Mouse (Mus musculus): ENCODE results near the gene Pebp1. TPM values are rescaled to one million over a fixed set of nuclear protein-coding genes. Genes with fewer than 3 reads are reported as not detected.

Pebp1 gene
- polyA plus RNA-seq (2015; fragmentation: Nextera tagmentation; extraction: Ambion mirVana) = 1,070 and 1,134 TPM in 2 replicates

GRCm38 (mm10) chr5:117286831-117287822 is at the start of gene Pebp1:
Pebp1 (minus strand) TSS chr5:117287625.
- Histone ChIP-seq H3K9ac (ENCODE audit: low read depth, low read length) (peak within 1 kb of the TSS; percentile 86), H3K27ac (ENCODE audit: low read length) (peak within 1 kb of the TSS; percentile 78), H3K4me1 (ENCODE audit: control insufficient read depth, insufficient read depth, low read length) (peaks cover 25% of the 10 kb centered on the region), H3K4me3 (ENCODE audit: low read depth, low read length) (peak within 1 kb of the TSS; percentile 87), H3K4me2 (ENCODE audit: low read length) (peak within 1 kb of the TSS; percentile 80), H3K36me3 (ENCODE audit: control insufficient read depth, insufficient read depth, low read length) (0 out of 2 replicates have a peak, but pooled peaks cover 6% of the 10 kb centered on the region), H3K27me3 (ENCODE audit: control insufficient read depth, insufficient read depth, low read depth, low read length) (no peaks in the 10 kb centered on the region), H3K9me3 (replicated peaks; ENCODE audit: control insufficient read depth, low read length, poor library complexity, severe bottlenecking) (no peaks in the 10 kb centered on the region)
- WGBS = under 1% methylated on average over 68 of the region's 77 CpGs
- peak; percentile 93 for ATAC-seq

- 91% methylated on average over 7 of the region's 7 CpGs for WGBS
- Histone ChIP-seq H3K4me3 (ENCODE audit: low read depth, low read length) (no peak overlapping the region), H3K27ac (ENCODE audit: low read length) (no peak overlapping the region), H3K4me2 (ENCODE audit: low read length) (no peak overlapping the region), H3K9me3 (replicated peaks; ENCODE audit: control insufficient read depth, low read length, poor library complexity, severe bottlenecking) (no peaks in the 10 kb centered on the region), H3K36me3 (ENCODE audit: control insufficient read depth, insufficient read depth, low read length) (no peaks in the 10 kb centered on the region), H3K4me1 (ENCODE audit: control insufficient read depth, insufficient read depth, low read length) (no peaks in the 10 kb centered on the region), H3K27me3 (ENCODE audit: control insufficient read depth, insufficient read depth, low read depth, low read length) (no peaks in the 10 kb centered on the region), H3K9ac (ENCODE audit: low read depth, low read length) (no peak overlapping the region)
- no peak for ATAC-seq
These were observed 43.0 kb upstream of the Pebp1 start for GRCm38 (mm10) chr5:117330457-117330856.

DNA sequence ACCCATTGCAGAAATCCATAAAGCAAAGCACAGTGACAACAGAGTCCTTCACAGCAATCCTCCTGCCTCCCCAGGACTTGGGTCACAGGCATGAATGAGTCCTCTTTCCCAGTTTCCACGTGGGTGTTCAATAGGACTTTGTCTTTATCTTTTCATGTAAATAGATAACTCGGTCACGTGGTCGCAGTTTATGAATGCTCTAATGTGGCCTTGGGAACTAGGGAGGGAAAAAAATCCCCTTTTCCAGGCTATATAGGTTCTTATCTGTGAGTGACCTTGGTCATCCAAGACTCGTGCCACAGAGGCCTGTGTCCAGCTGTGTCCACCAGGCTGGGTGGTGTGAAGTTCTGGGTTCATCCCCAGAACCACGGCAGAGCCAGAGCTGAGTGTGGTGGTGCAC is 39.0 kb upstream of the Pebp1 start:
- H3K4me1 ChIP-seq (ENCODE audit: control insufficient read depth, insufficient read depth, low read length) = no peaks in the 10 kb centered on the region
- 82% methylated on average over 6 of the region's 6 CpGs for whole genome bisulfite sequencing
- no peaks in the 10 kb centered on the region for H3K36me3 ChIP-seq (ENCODE audit: control insufficient read depth, insufficient read depth, low read length)
- no peaks in the 10 kb centered on the region for H3K27me3 ChIP-seq (ENCODE audit: control insufficient read depth, insufficient read depth, low read depth, low read length)
- H3K4me3 ChIP-seq (ENCODE audit: low read depth, low read length) = no peak overlapping the region
- no peak for ATAC-seq
- H3K4me2 ChIP-seq (ENCODE audit: low read length) = no peak overlapping the region
- H3K27ac ChIP-seq (ENCODE audit: low read length) = no peak overlapping the region
- H3K9ac ChIP-seq (ENCODE audit: low read depth, low read length) = no peak overlapping the region
- H3K9me3 ChIP-seq (replicated peaks; ENCODE audit: control insufficient read depth, low read length, poor library complexity, severe bottlenecking) = no peaks in the 10 kb centered on the region

- Histone ChIP-seq H3K4me3 (ENCODE audit: low read depth, low read length) (no peak overlapping the region), H3K36me3 (ENCODE audit: control insufficient read depth, insufficient read depth, low read length) (no peaks in the 10 kb centered on the region), H3K4me1 (ENCODE audit: control insufficient read depth, insufficient read depth, low read length) (peaks cover 11% of the 10 kb centered on the region), H3K9ac (ENCODE audit: low read depth, low read length) (no peak overlapping the region), H3K9me3 (replicated peaks; ENCODE audit: control insufficient read depth, low read length, poor library complexity, severe bottlenecking) (no peaks in the 10 kb centered on the region), H3K27ac (ENCODE audit: low read length) (no peak overlapping the region), H3K4me2 (ENCODE audit: low read length) (no peak overlapping the region), H3K27me3 (ENCODE audit: control insufficient read depth, insufficient read depth, low read depth, low read length) (peaks cover 3% of the 10 kb centered on the region)
- ATAC-seq = no peak
- WGBS = 79% methylated on average over 9 of the region's 9 CpGs
These were observed 36.3 kb upstream of the Pebp1 start for GRCm38 (mm10) chr5:117323751-117324150.

DNA sequence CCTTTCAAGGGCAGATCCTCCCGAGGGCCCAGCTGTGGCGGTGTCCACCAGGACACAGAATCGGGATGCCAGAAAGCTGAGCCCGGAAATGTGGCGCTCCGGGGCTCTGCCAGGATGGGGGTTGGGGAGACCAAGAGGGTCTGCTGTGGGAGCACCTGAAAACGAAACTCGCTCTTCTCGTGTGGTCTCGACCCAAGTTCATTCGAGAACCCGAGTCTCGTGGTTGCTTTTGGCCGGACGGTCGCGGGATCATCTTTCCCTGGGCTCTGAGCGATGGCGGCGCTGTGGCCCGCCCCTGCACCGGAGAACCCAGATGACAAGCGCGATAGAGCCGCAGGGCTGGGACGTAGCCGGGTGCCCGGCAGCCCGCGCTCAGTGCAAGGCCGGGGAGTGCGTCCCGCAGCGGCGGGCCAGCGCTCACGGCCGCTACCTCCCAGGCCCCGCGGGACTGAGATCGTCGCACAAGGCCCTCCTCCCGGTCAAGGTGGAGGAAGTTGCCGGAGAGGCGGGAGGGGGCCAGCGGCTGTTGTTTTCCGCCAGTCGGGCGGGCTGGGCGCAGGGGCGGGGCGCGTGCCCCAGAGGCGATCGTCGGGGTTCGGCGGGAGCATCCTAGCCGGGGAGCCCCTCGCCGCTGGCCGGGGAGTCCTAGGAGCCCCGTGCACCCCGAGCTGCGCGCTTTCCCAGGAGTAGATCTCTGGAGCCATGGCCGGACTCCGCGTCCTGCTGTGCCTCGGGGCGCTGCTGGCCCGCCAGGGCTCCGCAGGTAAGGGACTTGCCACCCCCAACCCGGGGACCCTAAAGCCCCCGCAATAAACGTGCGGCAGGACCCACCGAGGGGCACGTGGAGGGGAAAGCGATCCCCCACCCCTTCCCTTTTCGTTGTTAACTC is 31.6 kb upstream of the Pebp1 start, which contains the start of gene Vsig10:
Gene Vsig10 (plus strand): TSS at position 343 of the 889 bp plus-strand sequence.
- Histone ChIP-seq H3K27me3 (ENCODE audit: control insufficient read depth, insufficient read depth, low read depth, low read length) (peaks cover 3% of the 10 kb centered on the region), H3K9ac (ENCODE audit: low read depth, low read length) (peak within 1 kb of the TSS; percentile 68), H3K4me1 (ENCODE audit: control insufficient read depth, insufficient read depth, low read length) (peaks cover 13% of the 10 kb centered on the region), H3K4me3 (ENCODE audit: low read depth, low read length) (peak within 1 kb of the TSS; percentile 61), H3K4me2 (ENCODE audit: low read length) (peak within 1 kb of the TSS; percentile 98), H3K27ac (ENCODE audit: low read length) (peak within 1 kb of the TSS; percentile 28; the same call in 1 of the 2 replicates), H3K36me3 (ENCODE audit: control insufficient read depth, insufficient read depth, low read length) (no peaks in the 10 kb centered on the region), H3K9me3 (replicated peaks; ENCODE audit: control insufficient read depth, low read length, poor library complexity, severe bottlenecking) (no peaks in the 10 kb centered on the region)
- under 1% methylated on average over 77 of the region's 81 CpGs for WGBS
- peak; percentile 60; the same call in 1 of the 2 replicates for ATAC-seq

DNA sequence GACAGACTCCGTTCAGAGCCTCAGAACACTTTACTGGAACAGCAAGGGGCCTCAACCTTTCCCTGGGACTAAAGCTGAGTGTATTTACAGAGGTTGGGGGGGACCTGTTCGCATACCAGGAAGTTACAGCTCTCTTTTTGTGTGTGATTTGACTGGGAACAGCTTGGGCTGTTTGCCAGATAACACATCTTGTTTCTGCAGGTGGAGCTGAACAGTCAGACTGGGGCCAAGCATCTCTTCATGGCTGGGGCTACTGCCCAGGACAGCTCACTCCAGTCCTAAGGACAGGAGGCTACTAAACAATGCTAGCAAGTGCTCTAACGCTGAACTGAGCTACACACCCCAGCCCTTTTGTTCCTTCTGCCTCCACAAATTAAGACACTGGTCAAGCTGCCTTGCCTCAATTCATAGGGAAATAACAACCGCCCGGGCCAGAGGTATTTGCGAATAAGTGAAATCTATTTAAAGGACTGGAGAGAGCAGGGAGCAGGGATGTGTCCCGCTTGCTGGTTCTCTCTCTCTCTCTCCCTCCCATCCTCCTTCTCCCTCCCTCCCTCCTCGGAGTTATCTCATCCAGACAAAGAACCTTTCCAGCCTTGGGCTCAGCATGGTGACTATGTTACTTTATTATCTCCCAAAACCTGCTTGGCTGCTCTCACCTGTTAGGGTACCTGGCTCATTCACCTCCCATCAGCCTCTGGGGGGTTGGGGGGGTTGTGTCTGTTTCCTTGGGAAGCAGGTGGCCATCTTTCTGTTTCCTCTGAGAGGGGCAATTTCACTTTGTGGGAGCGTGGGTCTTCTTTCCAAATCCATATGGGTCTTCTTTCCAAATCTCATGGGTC is 27.4 kb upstream of the Pebp1 start:
- Histone ChIP-seq H3K9ac (ENCODE audit: low read depth, low read length) (no peak overlapping the region), H3K4me3 (ENCODE audit: low read depth, low read length) (no peak overlapping the region), H3K4me1 (ENCODE audit: control insufficient read depth, insufficient read depth, low read length) (peaks cover 11% of the 10 kb centered on the region), H3K27ac (ENCODE audit: low read length) (no peak overlapping the region), H3K4me2 (ENCODE audit: low read length) (no peak overlapping the region), H3K27me3 (ENCODE audit: control insufficient read depth, insufficient read depth, low read depth, low read length) (no peaks in the 10 kb centered on the region), H3K9me3 (replicated peaks; ENCODE audit: control insufficient read depth, low read length, poor library complexity, severe bottlenecking) (no peaks in the 10 kb centered on the region), H3K36me3 (ENCODE audit: control insufficient read depth, insufficient read depth, low read length) (no peaks in the 10 kb centered on the region)
- ATAC-seq = no peak
- WGBS = 13% methylated on average over 9 of the region's 9 CpGs

- no peak overlapping the region for H3K27ac ChIP-seq (ENCODE audit: low read length)
- H3K4me2 ChIP-seq (ENCODE audit: low read length) = peak overlapping the region; percentile 19; the same call in 1 of the 2 replicates
- H3K36me3 ChIP-seq (ENCODE audit: control insufficient read depth, insufficient read depth, low read length) = no peaks in the 10 kb centered on the region
- H3K4me1 ChIP-seq (ENCODE audit: control insufficient read depth, insufficient read depth, low read length) = peaks cover 3% of the 10 kb centered on the region; the same call in 1 of the 2 replicates
- no peaks in the 10 kb centered on the region for H3K27me3 ChIP-seq (ENCODE audit: control insufficient read depth, insufficient read depth, low read depth, low read length)
- no peak for ATAC-seq
- H3K9ac ChIP-seq (ENCODE audit: low read depth, low read length) = no peak overlapping the region
- H3K9me3 ChIP-seq (replicated peaks; ENCODE audit: control insufficient read depth, low read length, poor library complexity, severe bottlenecking) = no peaks in the 10 kb centered on the region
- 46% methylated on average over 10 of the region's 10 CpGs for WGBS
- no peak overlapping the region for H3K4me3 ChIP-seq (ENCODE audit: low read depth, low read length)
These were observed 26.5 kb upstream of the Pebp1 start for GRCm38 (mm10) chr5:117313909-117314308.

- Histone ChIP-seq H3K4me1 (ENCODE audit: control insufficient read depth, insufficient read depth, low read length) (no peaks in the 10 kb centered on the region; the same call in 1 of the 2 replicates), H3K4me2 (ENCODE audit: low read length) (peak overlapping the region; percentile 19; the same call in 1 of the 2 replicates), H3K36me3 (ENCODE audit: control insufficient read depth, insufficient read depth, low read length) (no peaks in the 10 kb centered on the region), H3K27me3 (ENCODE audit: control insufficient read depth, insufficient read depth, low read depth, low read length) (no peaks in the 10 kb centered on the region), H3K4me3 (ENCODE audit: low read depth, low read length) (peak overlapping the region; percentile 12; the same call in 1 of the 2 replicates), H3K9me3 (replicated peaks; ENCODE audit: control insufficient read depth, low read length, poor library complexity, severe bottlenecking) (no peaks in the 10 kb centered on the region), H3K9ac (ENCODE audit: low read depth, low read length) (no peak overlapping the region), H3K27ac (ENCODE audit: low read length) (no peak overlapping the region)
- ATAC-seq = no peak
- 30% methylated on average over 13 of the region's 14 CpGs for WGBS
These were observed 26.0 kb upstream of the Pebp1 start for GRCm38 (mm10) chr5:117313420-117313819.

Measured in midbrain, embryonic 16.5 days (tissue).